Mouse (Mus musculus) E14TG2a.4 (cell line): Measurements from ENCODE around the gene Vgll4.

ENCODE experiments used
- H3K27me3 ChIP-seq: 2 replicates; pipeline ENCODE4 v1.6.1; 2014; ENCODE audit warnings: low read length, control low read depth; ENCODE audit not compliant: insufficient read depth
- H3K36me3 ChIP-seq: 2 replicates; pipeline ENCODE4 v1.6.1; 2014; ENCODE audit warnings: low read length, control low read depth; ENCODE audit not compliant: insufficient read depth
- H3K4me1 ChIP-seq: replicated peaks from 2 replicates; pipeline ENCODE4 v1.6.1; 2014; ENCODE audit warnings: low read depth, low read length, control low read depth
- H3K4me3 ChIP-seq: replicated peaks from 2 replicates; pipeline ENCODE4 v1.5.1; 2014; ENCODE audit warnings: mild to moderate bottlenecking, low read length
- H3K9me3 ChIP-seq: 2 replicates; pipeline ENCODE4 v1.6.1; 2014; ENCODE audit warnings: low read length, control low read depth
- CTCF ChIP-seq: conservative IDR thresholded peaks from 2 replicates; pipeline ENCODE4 v1.5.1; 2014; ENCODE audit warnings: low read length
- NANOG ChIP-seq: IDR thresholded peaks from 2 replicates; pipeline ENCODE4 v1.6.1; 2014; ENCODE audit warnings: borderline replicate concordance, low read length, mixed read lengths
- POU5F1 ChIP-seq: IDR thresholded peaks from 2 replicates; pipeline ENCODE4 v1.6.1; 2014; ENCODE audit warnings: low read length, borderline replicate concordance

Vgll4 gene

GRCm38 (mm10) chr6:114921632-114922354 is 48.0 kb downstream of the Vgll4 start:
- H3K36me3 ChIP-seq = no peaks in the 10 kb centered on the region
- no peak for TF ChIP-seq POU5F1
- TF ChIP-seq NANOG = no peak
- TF ChIP-seq CTCF = no peak
- H3K4me1 ChIP-seq = peaks cover 35% of the 10 kb centered on the region
- 0 out of 2 replicates have a peak, but pooled peaks cover under 1% of the 10 kb centered on the region for H3K9me3 ChIP-seq
- 0 out of 2 replicates have a peak, but pooled peaks cover 2% of the 10 kb centered on the region for H3K27me3 ChIP-seq
- H3K4me3 ChIP-seq = no peak overlapping the region

DNA sequence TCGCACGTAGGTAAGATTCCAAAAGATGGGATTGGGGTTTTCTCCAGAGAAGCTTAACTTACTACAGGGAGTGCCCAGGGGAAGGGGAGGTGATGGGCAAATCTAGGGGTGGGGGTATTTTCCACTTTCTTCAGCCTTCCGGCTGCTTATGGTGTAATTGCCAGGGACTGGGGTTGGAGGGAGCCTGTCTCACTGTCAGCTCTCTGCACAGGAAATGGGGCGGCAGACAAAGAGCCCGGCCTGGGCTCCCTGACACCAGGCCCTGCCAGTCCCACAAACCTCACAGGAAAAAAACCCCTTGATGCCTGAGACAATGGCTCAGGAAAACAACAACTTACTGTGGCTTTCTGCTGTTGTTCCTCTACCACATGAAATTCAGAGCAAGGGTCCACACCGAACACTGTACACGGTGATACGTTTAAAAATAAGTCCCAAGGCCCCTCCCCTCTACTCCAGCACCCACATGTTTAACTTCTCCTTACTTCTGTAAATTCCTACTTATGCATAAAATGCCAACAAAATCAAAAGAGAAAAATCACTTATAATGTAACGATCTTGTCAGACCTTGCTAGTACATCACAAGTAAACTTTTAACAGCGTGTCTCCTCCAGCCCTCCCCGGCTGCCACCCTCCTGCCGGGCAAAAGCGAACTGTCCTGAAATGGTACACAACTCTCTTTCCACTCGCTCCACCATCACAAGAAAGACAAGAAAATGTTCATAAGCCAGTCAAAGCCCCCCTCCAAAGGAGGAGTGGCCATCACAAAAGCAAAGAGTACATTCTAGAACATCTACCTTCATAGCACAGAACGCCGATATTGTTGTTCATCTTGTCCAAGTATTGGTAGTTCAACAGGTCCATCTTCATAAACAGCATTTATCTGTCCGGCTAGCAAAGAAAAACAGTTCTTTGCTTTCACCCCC is 49.0 kb downstream of the Vgll4 start:
- Histone ChIP-seq H3K4me1 (peaks cover 41% of the 10 kb centered on the region), H3K36me3 (no peaks in the 10 kb centered on the region), H3K4me3 (no peak overlapping the region), H3K9me3 (no peaks in the 10 kb centered on the region), H3K27me3 (0 out of 2 replicates have a peak, but pooled peaks cover 2% of the 10 kb centered on the region)
- TF ChIP-seq NANOG (no peak), POU5F1 (no peak), CTCF (no peak)

GRCm38 (mm10) chr6:114919670-114920313 is 50.0 kb downstream of the Vgll4 start:
- no peak overlapping the region for H3K4me3 ChIP-seq
- TF ChIP-seq CTCF = no peak
- H3K9me3 ChIP-seq = no peaks in the 10 kb centered on the region
- H3K27me3 ChIP-seq = 0 out of 2 replicates have a peak, but pooled peaks cover 2% of the 10 kb centered on the region
- H3K36me3 ChIP-seq = no peaks in the 10 kb centered on the region
- peaks cover 33% of the 10 kb centered on the region for H3K4me1 ChIP-seq

DNA sequence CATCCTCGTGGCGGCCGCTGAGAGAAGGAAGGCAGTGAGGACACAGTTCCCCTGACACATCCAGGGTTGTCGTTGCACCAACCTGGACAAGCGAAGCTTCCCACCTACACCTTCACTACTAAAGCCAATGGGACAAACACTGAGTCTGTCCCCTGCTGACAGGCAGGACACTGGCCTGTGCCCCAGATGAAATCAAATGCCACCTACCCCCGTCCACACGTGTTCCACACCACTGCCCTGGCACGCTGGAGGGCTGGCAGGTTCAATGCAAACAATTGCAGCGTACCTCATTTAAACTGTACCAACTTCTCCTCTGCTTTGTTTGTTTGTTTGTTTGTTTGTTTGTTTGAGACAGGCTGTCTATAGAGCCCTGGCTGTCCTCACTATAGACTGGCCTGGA is 50.8 kb downstream of the Vgll4 start:
- Histone ChIP-seq H3K9me3 (no peaks in the 10 kb centered on the region), H3K36me3 (no peaks in the 10 kb centered on the region), H3K4me1 (peaks cover 38% of the 10 kb centered on the region), H3K27me3 (0 out of 2 replicates have a peak, but pooled peaks cover 2% of the 10 kb centered on the region), H3K4me3 (no peak overlapping the region)
- no peak for TF ChIP-seq CTCF
- TF ChIP-seq POU5F1 = no peak
- no peak for TF ChIP-seq NANOG

- Histone ChIP-seq H3K4me1 (peaks cover 47% of the 10 kb centered on the region), H3K27me3 (0 out of 2 replicates have a peak, but pooled peaks cover 2% of the 10 kb centered on the region), H3K4me3 (no peak overlapping the region), H3K36me3 (no peaks in the 10 kb centered on the region), H3K9me3 (no peaks in the 10 kb centered on the region)
- TF ChIP-seq POU5F1 (no peak), CTCF (no peak), NANOG (no peak)
Measured at GRCm38 (mm10) chr6:114917770-114918635, 51.8 kb downstream of the Vgll4 start.

DNA sequence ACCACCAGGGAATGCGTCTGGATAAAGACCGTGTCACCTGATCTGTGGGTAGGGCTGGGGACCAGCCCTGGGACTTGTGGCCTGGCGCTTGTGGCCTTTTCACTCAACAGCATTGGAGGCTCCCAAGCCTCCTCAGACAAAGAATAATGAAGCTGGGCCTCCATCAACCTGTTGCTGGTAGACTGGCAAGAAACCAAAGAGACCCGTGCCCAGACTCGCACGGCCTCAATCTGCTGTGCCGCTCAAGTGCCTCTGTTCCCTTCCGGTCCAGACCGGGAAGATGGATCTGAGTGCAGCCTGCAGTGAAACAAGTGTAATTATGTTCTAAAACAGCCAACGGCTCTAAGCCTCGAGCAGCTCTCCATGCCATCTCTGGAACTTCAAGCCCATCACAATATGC is 52.7 kb downstream of the Vgll4 start:
- H3K4me1 ChIP-seq = peaks cover 54% of the 10 kb centered on the region
- no peaks in the 10 kb centered on the region for H3K9me3 ChIP-seq
- H3K36me3 ChIP-seq = no peaks in the 10 kb centered on the region
- TF ChIP-seq POU5F1 (no peak), NANOG (no peak), CTCF (no peak)
- 0 out of 2 replicates have a peak, but pooled peaks cover 2% of the 10 kb centered on the region for H3K27me3 ChIP-seq
- no peak overlapping the region for H3K4me3 ChIP-seq

GRCm38 (mm10) chr6:114916715-114916992 is 53.1 kb downstream of the Vgll4 start:
- H3K9me3 ChIP-seq = no peaks in the 10 kb centered on the region
- peaks cover 50% of the 10 kb centered on the region for H3K4me1 ChIP-seq
- H3K4me3 ChIP-seq = no peak overlapping the region; the same call in 1 of the 2 replicates
- TF ChIP-seq CTCF (no peak), NANOG (no peak), POU5F1 (no peak)
- 0 out of 2 replicates have a peak, but pooled peaks cover 2% of the 10 kb centered on the region for H3K27me3 ChIP-seq
- no peaks in the 10 kb centered on the region for H3K36me3 ChIP-seq
